Mouse (Mus musculus): ENCODE results near the gene 1110051M20Rik. TPM values are rescaled to one million over a fixed set of nuclear protein-coding genes. Genes with fewer than 3 reads are reported as not detected.

1110051M20Rik gene
- total and polyA plus RNA-seq, 2 experiments from 2014 or later: 141 to 175 TPM

GRCm38 (mm10) chr2:91229735-91230134 lies 214.8 kb downstream of the 1110051M20Rik start:
- Histone ChIP-seq H3K27me3 (ENCODE audit: insufficient read depth, low read length) (no peaks in the 10 kb centered on the region), H3K4me3 (ENCODE audit: low read length) (no peak overlapping the region), H3K9ac (replicated peaks; ENCODE audit: low read length) (no peak overlapping the region; the same call in 1 of the 2 replicates), H3K36me3 (ENCODE audit: insufficient read depth, low read length) (no peaks in the 10 kb centered on the region), H3K4me2 (ENCODE audit: low read depth, low read length) (no peak overlapping the region), H3K27ac (no peak overlapping the region), H3K9me3 (ENCODE audit: low read length) (no peaks in the 10 kb centered on the region), H3K4me1 (ENCODE audit: insufficient read depth, low read length) (no peaks in the 10 kb centered on the region)
- ATAC-seq (no peak), DNase-seq (ENCODE audit: low spot score) (no peak)
- TF ChIP-seq CTCF (IDR thresholded peaks at IDR 0.05; ENCODE audit: low read depth): no peak
- 79% methylated on average over 2 of the region's 2 CpGs for WGBS

Small RNA genes lying within 50 kb of the gene (microRNA-seq; reads per million reads assigned to microRNA genes)
- 0 reads per million in 2 experiments for gene Gm22071

Other genes starting within 250 kb of the 1110051M20Rik start
- gene Nr1h3, start 241.9 kb downstream of the 1110051M20Rik start, total RNA-seq (2014; rRNA removed): 4.4 and 4.8 TPM in 2 replicates
- gene Nr1h3, start 241.9 kb downstream of the 1110051M20Rik start, polyA plus RNA-seq (2015; fragmentation: Nextera tagmentation; extraction: Ambion mirVana): 2.5 and 2.7 TPM in 2 replicates
- gene Acp2, start 241.8 kb downstream of the 1110051M20Rik start, total RNA-seq (2014; rRNA removed): 48.5 and 151 TPM in 2 replicates
- 30.3 and 30.9 TPM in 2 replicates for gene Acp2, start 241.8 kb downstream of the 1110051M20Rik start, polyA plus RNA-seq (2015; fragmentation: Nextera tagmentation; extraction: Ambion mirVana)
- 7.6 and 11.3 TPM in 2 replicates for gene Ddb2, start 207.7 kb downstream of the 1110051M20Rik start, total RNA-seq (2014; rRNA removed)
- 11.5 and 12.9 TPM in 2 replicates for gene Ddb2, start 207.7 kb downstream of the 1110051M20Rik start, polyA plus RNA-seq (2015; fragmentation: Nextera tagmentation; extraction: Ambion mirVana)
- 16.3 and 25.7 TPM in 2 replicates for gene Pacsin3, start 188.8 kb downstream of the 1110051M20Rik start, total RNA-seq (2014; rRNA removed)
- 26.0 and 26.1 TPM in 2 replicates for gene Pacsin3, start 188.8 kb downstream of the 1110051M20Rik start, polyA plus RNA-seq (2015; fragmentation: Nextera tagmentation; extraction: Ambion mirVana)
- 41.8 and 54.4 TPM in 2 replicates for gene Arfgap2, start 179.7 kb downstream of the 1110051M20Rik start, total RNA-seq (2014; rRNA removed)
- 53.8 and 54.1 TPM in 2 replicates for gene Arfgap2, start 179.7 kb downstream of the 1110051M20Rik start, polyA plus RNA-seq (2015; fragmentation: Nextera tagmentation; extraction: Ambion mirVana)
- 28.0 and 28.4 TPM in 2 replicates for gene Lrp4, start 12.8 kb upstream of the 1110051M20Rik start, total RNA-seq (2014; rRNA removed)
- gene Lrp4, start 12.8 kb upstream of the 1110051M20Rik start, polyA plus RNA-seq (2015; fragmentation: Nextera tagmentation; extraction: Ambion mirVana): 4.9 and 6.7 TPM in 2 replicates
- 101 and 104 TPM in 2 replicates for gene Ckap5, start 82.1 kb upstream of the 1110051M20Rik start, total RNA-seq (2014; rRNA removed)
- gene Ckap5, start 82.1 kb upstream of the 1110051M20Rik start, polyA plus RNA-seq (2015; fragmentation: Nextera tagmentation; extraction: Ambion mirVana): 103 and 109 TPM in 2 replicates
- gene F2, start 191.7 kb upstream of the 1110051M20Rik start, total RNA-seq (2014; rRNA removed): not detected in 2 replicates
- 0.14 TPM in 1 of 2 replicates, not detected in the other for gene F2, start 191.7 kb upstream of the 1110051M20Rik start, polyA plus RNA-seq (2015; fragmentation: Nextera tagmentation; extraction: Ambion mirVana)
- 25.7 and 27.8 TPM in 2 replicates for gene Zfp408, start 205.1 kb upstream of the 1110051M20Rik start, total RNA-seq (2014; rRNA removed)
- gene Zfp408, start 205.1 kb upstream of the 1110051M20Rik start, polyA plus RNA-seq (2015; fragmentation: Nextera tagmentation; extraction: Ambion mirVana): 12.2 and 12.7 TPM in 2 replicates
- 95.8 and 107 TPM in 2 replicates for gene Arhgap1, start 205.2 kb upstream of the 1110051M20Rik start, total RNA-seq (2014; rRNA removed)
- gene Arhgap1, start 205.2 kb upstream of the 1110051M20Rik start, polyA plus RNA-seq (2015; fragmentation: Nextera tagmentation; extraction: Ambion mirVana): 81.9 and 85.1 TPM in 2 replicates

Data from hindbrain, postnatal 0 days (tissue).